Mouse (Mus musculus): ENCODE data around the gene Gpsm1. TPM values are rescaled to one million over a fixed set of nuclear protein-coding genes. Genes with fewer than 3 reads are reported as not detected.
A peak's percentile ranks its signal among the peaks of the same experiment; 100 is the strongest.

Gpsm1 gene
- polyA plus RNA-seq, 1 experiment from 2014 or later: 27.1 TPM

- Histone ChIP-seq H3K36me3 (ENCODE audit: control insufficient read depth, insufficient read depth, low read length) (peaks cover 72% of the 10 kb centered on the region), H3K27me3 (ENCODE audit: control insufficient read depth, insufficient read depth, low read length) (no peaks in the 10 kb centered on the region), H3K4me3 (ENCODE audit: low read length) (no peak overlapping the region), H3K9me3 (ENCODE audit: control insufficient read depth, low read length) (no peaks in the 10 kb centered on the region), H3K27ac (ENCODE audit: low read depth, low read length) (no peak overlapping the region), H3K4me2 (replicated peaks; ENCODE audit: low read depth, low read length) (no peak overlapping the region), H3K4me1 (ENCODE audit: control insufficient read depth, insufficient read depth, low read length) (no peaks in the 10 kb centered on the region), H3K9ac (ENCODE audit: low read depth, low read length) (no peak overlapping the region)
- ATAC-seq (ENCODE audit: low FRiP score, low TSS enrichment): peak; percentile 73
- WGBS: 71% methylated on average over 15 of the region's 15 CpGs
These were observed 10.3 kb downstream of the Gpsm1 start for GRCm38 (mm10) chr2:26325386-26326181.

GRCm38 (mm10) chr2:26327852-26328251, 12.5 kb downstream of the Gpsm1 start:
- Histone ChIP-seq H3K9ac (ENCODE audit: low read depth, low read length) (no peak overlapping the region), H3K27ac (ENCODE audit: low read depth, low read length) (no peak overlapping the region), H3K9me3 (ENCODE audit: control insufficient read depth, low read length) (no peaks in the 10 kb centered on the region), H3K4me1 (ENCODE audit: control insufficient read depth, insufficient read depth, low read length) (no peaks in the 10 kb centered on the region), H3K36me3 (ENCODE audit: control insufficient read depth, insufficient read depth, low read length) (peaks cover 79% of the 10 kb centered on the region), H3K4me2 (replicated peaks; ENCODE audit: low read depth, low read length) (no peak overlapping the region), H3K27me3 (ENCODE audit: control insufficient read depth, insufficient read depth, low read length) (no peaks in the 10 kb centered on the region), H3K4me3 (ENCODE audit: low read length) (no peak overlapping the region)
- WGBS: 88% methylated on average over 4 of the region's 4 CpGs
- no peak for ATAC-seq (ENCODE audit: low FRiP score, low TSS enrichment)

GRCm38 (mm10) chr2:26329402-26329801, 14.1 kb downstream of the Gpsm1 start:
- no peaks in the 10 kb centered on the region for H3K4me1 ChIP-seq (ENCODE audit: control insufficient read depth, insufficient read depth, low read length)
- no peak overlapping the region for H3K4me3 ChIP-seq (ENCODE audit: low read length)
- no peaks in the 10 kb centered on the region for H3K27me3 ChIP-seq (ENCODE audit: control insufficient read depth, insufficient read depth, low read length)
- no peak overlapping the region for H3K4me2 ChIP-seq (replicated peaks; ENCODE audit: low read depth, low read length)
- H3K9me3 ChIP-seq (ENCODE audit: control insufficient read depth, low read length): no peaks in the 10 kb centered on the region
- peak overlapping the region; percentile 15; the same call in 1 of the 2 replicates for H3K27ac ChIP-seq (ENCODE audit: low read depth, low read length)
- no peak overlapping the region for H3K9ac ChIP-seq (ENCODE audit: low read depth, low read length)
- no peak for ATAC-seq (ENCODE audit: low FRiP score, low TSS enrichment)
- peaks cover 66% of the 10 kb centered on the region for H3K36me3 ChIP-seq (ENCODE audit: control insufficient read depth, insufficient read depth, low read length)
- 71% methylated on average over 8 of the region's 8 CpGs for WGBS

GRCm38 (mm10) chr2:26330056-26330468, 14.7 kb downstream of the Gpsm1 start:
- H3K27ac ChIP-seq (ENCODE audit: low read depth, low read length): peak overlapping the region; percentile 15
- H3K4me2 ChIP-seq (replicated peaks; ENCODE audit: low read depth, low read length): 0 out of 2 replicates have a peak overlapping the region, but pooled peaks have one; percentile 6
- ATAC-seq (ENCODE audit: low FRiP score, low TSS enrichment): no peak
- H3K9ac ChIP-seq (ENCODE audit: low read depth, low read length): no peak overlapping the region
- no peaks in the 10 kb centered on the region for H3K9me3 ChIP-seq (ENCODE audit: control insufficient read depth, low read length)
- no peaks in the 10 kb centered on the region for H3K4me1 ChIP-seq (ENCODE audit: control insufficient read depth, insufficient read depth, low read length)
- 91% methylated on average over 4 of the region's 4 CpGs for WGBS
- no peak overlapping the region for H3K4me3 ChIP-seq (ENCODE audit: low read length)
- no peaks in the 10 kb centered on the region for H3K27me3 ChIP-seq (ENCODE audit: control insufficient read depth, insufficient read depth, low read length)
- H3K36me3 ChIP-seq (ENCODE audit: control insufficient read depth, insufficient read depth, low read length): peaks cover 59% of the 10 kb centered on the region

- Histone ChIP-seq H3K4me1 (ENCODE audit: control insufficient read depth, insufficient read depth, low read length) (no peaks in the 10 kb centered on the region), H3K9ac (ENCODE audit: low read depth, low read length) (no peak overlapping the region), H3K4me3 (ENCODE audit: low read length) (no peak overlapping the region), H3K36me3 (ENCODE audit: control insufficient read depth, insufficient read depth, low read length) (peaks cover 53% of the 10 kb centered on the region), H3K27me3 (ENCODE audit: control insufficient read depth, insufficient read depth, low read length) (no peaks in the 10 kb centered on the region), H3K27ac (ENCODE audit: low read depth, low read length) (no peak overlapping the region; the same call in 1 of the 2 replicates), H3K4me2 (replicated peaks; ENCODE audit: low read depth, low read length) (no peak overlapping the region), H3K9me3 (ENCODE audit: control insufficient read depth, low read length) (no peaks in the 10 kb centered on the region)
- WGBS: 75% methylated on average over 6 of the region's 6 CpGs
- ATAC-seq (ENCODE audit: low FRiP score, low TSS enrichment): 0 out of 2 replicates have a peak, but pooled peaks have one; percentile 21
These were observed 15.4 kb downstream of the Gpsm1 start for GRCm38 (mm10) chr2:26330702-26331101.

GRCm38 (mm10) chr2:26338302-26339203, 23.2 kb downstream of the Gpsm1 start:
- Histone ChIP-seq H3K36me3 (ENCODE audit: control insufficient read depth, insufficient read depth, low read length) (peaks cover 42% of the 10 kb centered on the region), H3K27ac (ENCODE audit: low read depth, low read length) (no peak overlapping the region), H3K4me2 (replicated peaks; ENCODE audit: low read depth, low read length) (no peak overlapping the region), H3K9ac (ENCODE audit: low read depth, low read length) (no peak overlapping the region), H3K4me3 (ENCODE audit: low read length) (no peak overlapping the region), H3K4me1 (ENCODE audit: control insufficient read depth, insufficient read depth, low read length) (peaks cover 8% of the 10 kb centered on the region), H3K27me3 (ENCODE audit: control insufficient read depth, insufficient read depth, low read length) (no peaks in the 10 kb centered on the region), H3K9me3 (ENCODE audit: control insufficient read depth, low read length) (no peaks in the 10 kb centered on the region)
- no peak for ATAC-seq (ENCODE audit: low FRiP score, low TSS enrichment)
- WGBS: 82% methylated on average over 8 of the region's 13 CpGs

GRCm38 (mm10) chr2:26339204-26339551, 23.9 kb downstream of the Gpsm1 start:
- peaks cover 48% of the 10 kb centered on the region for H3K36me3 ChIP-seq (ENCODE audit: control insufficient read depth, insufficient read depth, low read length)
- H3K9me3 ChIP-seq (ENCODE audit: control insufficient read depth, low read length): no peaks in the 10 kb centered on the region
- H3K4me3 ChIP-seq (ENCODE audit: low read length): no peak overlapping the region
- H3K4me2 ChIP-seq (replicated peaks; ENCODE audit: low read depth, low read length): no peak overlapping the region
- no peak for ATAC-seq (ENCODE audit: low FRiP score, low TSS enrichment)
- H3K4me1 ChIP-seq (ENCODE audit: control insufficient read depth, insufficient read depth, low read length): peaks cover 10% of the 10 kb centered on the region
- H3K27me3 ChIP-seq (ENCODE audit: control insufficient read depth, insufficient read depth, low read length): no peaks in the 10 kb centered on the region
- no peak overlapping the region for H3K27ac ChIP-seq (ENCODE audit: low read depth, low read length)
- 89% methylated on average over 5 of the region's 5 CpGs for WGBS
- H3K9ac ChIP-seq (ENCODE audit: low read depth, low read length): no peak overlapping the region

- H3K27me3 ChIP-seq (ENCODE audit: control insufficient read depth, insufficient read depth, low read length): no peaks in the 10 kb centered on the region
- ATAC-seq (ENCODE audit: low FRiP score, low TSS enrichment): no peak
- no peaks in the 10 kb centered on the region for H3K9me3 ChIP-seq (ENCODE audit: control insufficient read depth, low read length)
- H3K27ac ChIP-seq (ENCODE audit: low read depth, low read length): peak overlapping the region; percentile 79; the same call in 1 of the 2 replicates
- H3K4me2 ChIP-seq (replicated peaks; ENCODE audit: low read depth, low read length): no peak overlapping the region
- no peak overlapping the region for H3K4me3 ChIP-seq (ENCODE audit: low read length)
- 78% methylated on average over 2 of the region's 2 CpGs for WGBS
- H3K36me3 ChIP-seq (ENCODE audit: control insufficient read depth, insufficient read depth, low read length): peaks cover 71% of the 10 kb centered on the region
- H3K4me1 ChIP-seq (ENCODE audit: control insufficient read depth, insufficient read depth, low read length): peaks cover 10% of the 10 kb centered on the region
- no peak overlapping the region; the same call in 1 of the 2 replicates for H3K9ac ChIP-seq (ENCODE audit: low read depth, low read length)
These were observed 26.2 kb downstream of the Gpsm1 start for GRCm38 (mm10) chr2:26341510-26341981.

Measured in kidney, embryonic 14.5 days (tissue).